Mouse (Mus musculus) gastrocnemius, postnatal 36 days (tissue): ENCODE results near the gene Folr1. TPM values are rescaled to one million over a fixed set of nuclear protein-coding genes. Genes with fewer than 3 reads are reported as not detected.
A peak's percentile ranks its signal among the peaks of the same experiment; 100 is the strongest.

Experiments used
- DNase-seq, 2 experiments: peaks; one replicate each; pipeline ENCODE4 v3.0.0; 2022
- intact Hi-C: fragments of 180-260 bp; cut with DNase I; formaldehyde crosslinking; loops from one replicate; pipeline ENCODE4 v1.15.1; 2025
- total RNA-seq, 2 experiments: library from RNA; stranded (reverse); gene quantifications; 2 replicates each; pipeline ENCODE4 v1.2.3; 2021

Gene Folr1
- total RNA-seq, 2 experiments from 2014 or later = 0.91 to 1.2 TPM

DNA sequence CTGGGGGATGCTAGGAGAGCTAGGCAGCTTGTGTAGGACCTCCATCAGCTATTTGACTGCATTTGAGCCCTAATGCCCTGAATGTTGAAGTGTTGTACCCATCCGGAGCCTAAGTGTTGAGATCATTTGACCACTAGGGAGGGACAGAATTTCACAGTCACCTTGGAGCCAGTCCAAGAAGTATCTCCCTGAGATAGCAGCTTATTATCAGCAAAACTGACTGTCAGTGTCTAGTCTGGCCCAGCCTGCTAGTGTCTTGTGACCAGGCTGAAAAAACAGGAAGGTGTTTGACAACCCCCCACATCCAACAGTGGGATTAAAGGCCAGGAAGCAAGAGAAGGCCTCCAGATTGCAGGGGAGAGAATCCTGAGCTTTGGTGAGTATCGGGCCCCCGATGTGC, 708 bp upstream of the Folr1 start:
- no peak for DNase-seq
- intact Hi-C loops = no loop called here

DNA sequence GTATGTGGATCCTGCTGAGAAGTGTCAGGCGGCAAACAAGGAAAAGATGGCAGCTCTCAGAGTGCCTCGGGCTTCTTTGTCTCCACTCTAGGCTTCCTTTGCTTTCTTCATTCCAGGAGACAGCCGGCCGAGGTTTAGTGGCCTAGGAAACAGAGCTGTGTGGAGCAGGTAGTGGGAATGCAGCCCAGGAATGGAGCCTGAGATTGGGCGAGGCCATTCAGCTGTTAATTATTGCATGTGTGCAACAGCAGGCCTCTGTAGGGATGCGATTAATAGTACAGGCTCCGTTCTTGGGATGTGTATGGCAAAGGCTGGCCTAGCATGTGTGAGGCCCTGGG, 1.5 kb downstream of the Folr1 start:
- no peak for DNase-seq
- intact Hi-C loops = no loop called here

DNA sequence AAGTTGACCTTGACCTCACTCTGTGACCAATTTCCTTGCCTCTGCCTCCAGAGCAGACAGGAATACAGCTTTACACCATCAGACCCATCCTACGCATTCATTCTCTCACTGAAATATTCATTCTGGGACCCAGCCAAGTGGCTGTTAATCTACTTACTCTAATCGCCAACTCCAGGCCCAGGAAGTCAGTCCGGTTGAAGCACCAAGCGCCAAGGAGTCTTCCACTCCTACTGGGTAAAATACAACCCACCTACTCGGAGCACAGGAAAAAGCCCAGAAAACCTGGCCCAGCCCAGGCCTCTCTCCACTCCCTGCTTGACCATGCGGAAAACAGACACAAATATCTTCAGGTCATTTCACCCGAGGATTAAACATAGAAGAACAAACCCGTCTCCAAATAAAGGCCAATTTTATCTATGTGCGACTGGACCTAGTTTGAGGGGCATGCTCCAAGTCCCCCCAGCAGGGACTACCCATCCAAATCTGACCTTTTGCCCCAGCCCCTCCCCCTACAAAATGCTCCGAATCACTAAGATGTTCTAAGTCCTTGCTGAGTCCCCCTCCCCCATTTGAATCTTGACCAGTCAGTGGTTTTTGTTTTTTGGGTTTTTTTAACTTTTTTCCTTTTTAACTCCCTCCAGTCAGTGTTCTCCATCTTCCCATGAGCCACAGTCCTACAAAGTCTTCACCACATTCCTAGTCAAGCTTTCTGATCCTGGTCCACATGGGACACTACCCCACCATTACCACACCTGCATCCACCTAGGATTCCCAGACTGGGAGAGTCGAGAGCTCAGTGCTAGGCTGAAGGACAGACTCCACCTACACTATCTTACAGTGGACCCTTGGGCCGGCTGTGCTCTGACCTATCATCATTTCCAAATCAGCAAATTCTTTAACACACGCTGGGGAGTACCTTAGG, 2.1 kb downstream of the Folr1 start:
- intact Hi-C loops = no loop called here
- DNase-seq = peak in 1 of 2 experiments; percentile 6

DNA sequence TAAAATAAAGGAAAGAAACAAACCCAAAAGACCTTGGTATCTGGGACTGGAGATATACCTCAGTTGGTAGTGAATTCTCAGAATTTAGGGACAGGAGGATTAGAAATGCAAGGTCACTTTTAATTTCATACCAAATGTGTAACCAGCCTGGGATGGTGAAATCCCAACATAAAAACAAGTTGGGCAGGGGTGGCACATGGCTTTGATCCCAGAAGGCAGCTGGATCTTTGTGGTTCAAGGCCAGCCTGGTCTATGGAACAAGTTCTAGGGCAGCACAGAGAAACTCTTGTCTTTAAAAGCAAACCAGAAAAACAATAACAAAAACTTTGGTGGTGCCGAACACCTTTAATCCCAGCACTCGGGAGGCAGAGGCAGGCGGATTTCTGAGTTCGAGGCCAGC, 3.1 kb downstream of the Folr1 start:
- DNase-seq = no peak
- intact Hi-C loops = no loop called here

DNA sequence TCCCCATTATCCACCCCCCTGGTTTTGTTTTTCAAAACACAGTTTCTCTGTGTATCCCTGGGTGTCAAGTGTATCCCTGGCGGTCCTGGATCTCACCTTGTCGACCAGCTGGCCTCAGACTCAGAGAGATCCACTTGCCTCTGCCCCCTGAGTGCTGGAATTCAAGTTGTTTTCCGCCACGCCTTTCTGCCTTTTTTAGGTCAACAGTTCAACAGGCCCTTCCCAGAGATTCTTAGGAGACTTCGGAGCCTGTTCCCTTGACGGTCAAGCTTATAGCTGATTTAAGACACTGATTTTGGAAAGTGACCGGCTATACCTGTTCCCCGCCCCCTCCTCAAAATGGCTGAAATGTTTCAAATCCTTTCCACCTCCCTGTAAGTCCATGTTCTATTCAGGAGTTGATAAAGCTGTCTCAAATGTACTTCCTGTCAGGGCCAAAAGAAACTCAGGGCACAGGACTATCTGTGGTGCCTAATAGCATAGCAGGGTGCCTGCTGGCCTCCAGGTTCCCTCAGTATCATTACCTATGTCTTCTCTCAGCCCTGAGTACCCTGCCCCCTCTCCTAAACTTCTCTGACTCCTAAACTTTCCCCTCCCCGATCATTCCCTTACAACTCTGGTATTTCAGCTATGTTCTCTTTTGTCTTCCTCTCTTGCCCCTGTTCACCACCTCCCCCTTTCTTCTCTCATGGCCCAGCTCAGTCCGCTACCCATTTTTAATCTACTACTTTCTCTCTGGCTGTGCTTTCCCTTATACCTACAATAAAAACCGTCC, 3.9 kb downstream of the Folr1 start:
- DNase-seq = no peak
- intact Hi-C loops = no loop called here

DNA sequence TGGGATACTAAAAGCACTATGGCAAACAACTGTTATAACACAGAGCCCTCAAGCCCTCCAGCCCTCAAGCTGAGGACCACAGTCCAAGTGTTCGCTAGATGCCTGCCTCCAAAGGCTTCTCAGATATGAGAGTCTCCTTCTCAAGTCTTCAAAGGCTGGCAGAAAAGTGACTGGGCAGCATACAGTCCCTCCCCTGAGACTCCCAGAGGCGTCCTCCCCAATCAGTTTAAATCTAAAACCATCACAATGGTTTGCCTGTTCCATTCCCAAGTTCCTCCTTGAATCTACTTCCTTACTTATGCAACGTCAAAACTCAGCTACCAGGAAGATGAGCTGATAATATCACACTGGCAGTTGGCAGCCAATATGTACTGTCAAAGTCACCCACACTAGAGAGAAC, 7.2 kb downstream of the Folr1 start, which contains the start of gene Anapc15:
Anapc15 (plus strand) TSS at position 301 of the 400 bp plus-strand sequence.
- no peak for DNase-seq

DNA sequence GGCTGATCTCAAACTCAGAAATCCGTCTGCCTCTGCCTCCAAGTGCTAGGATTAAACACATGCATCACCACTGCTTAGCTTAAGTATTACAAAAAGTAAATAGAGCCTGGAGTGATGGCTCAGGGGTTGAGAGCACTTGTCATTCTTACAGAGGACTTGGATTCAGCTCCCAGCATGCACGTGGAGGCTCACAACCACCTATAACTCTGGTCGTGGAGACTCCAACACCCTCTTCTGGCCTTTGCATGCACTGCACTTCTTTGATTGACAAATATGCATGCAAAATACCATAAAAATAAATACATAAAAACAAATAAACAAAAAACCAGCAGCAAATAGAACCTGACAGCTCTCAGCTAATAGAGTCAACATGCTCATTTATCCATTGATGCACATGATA, 8.3 kb downstream of the Folr1 start:
- no peak for DNase-seq
- intact Hi-C loops = no loop called here

More for the DNA sequence above, 7.2 kb downstream of the Folr1 start, which contains the start of gene Anapc15:
- intact Hi-C loops = no loop called here

DNA sequence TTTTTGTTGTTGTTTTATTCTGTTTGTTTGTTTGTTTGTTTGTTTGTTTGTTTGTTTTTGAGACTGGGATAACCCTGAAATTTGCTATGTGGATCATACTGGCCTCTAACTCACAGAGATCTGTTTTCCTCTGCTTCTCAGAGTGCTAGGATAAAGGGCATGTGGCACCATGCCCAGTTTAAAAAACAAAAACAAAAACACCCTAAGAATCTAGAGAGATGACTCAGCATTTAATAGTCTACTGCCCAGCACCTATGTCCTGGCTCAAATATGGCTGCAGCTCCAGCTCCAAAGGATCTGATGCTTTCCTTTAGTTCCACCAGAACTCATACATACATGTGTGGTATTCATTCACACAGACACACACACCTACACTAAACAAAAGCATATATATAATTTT, 9.6 kb downstream of the Folr1 start:
- intact Hi-C loops = no loop called here
- DNase-seq = no peak

DNA sequence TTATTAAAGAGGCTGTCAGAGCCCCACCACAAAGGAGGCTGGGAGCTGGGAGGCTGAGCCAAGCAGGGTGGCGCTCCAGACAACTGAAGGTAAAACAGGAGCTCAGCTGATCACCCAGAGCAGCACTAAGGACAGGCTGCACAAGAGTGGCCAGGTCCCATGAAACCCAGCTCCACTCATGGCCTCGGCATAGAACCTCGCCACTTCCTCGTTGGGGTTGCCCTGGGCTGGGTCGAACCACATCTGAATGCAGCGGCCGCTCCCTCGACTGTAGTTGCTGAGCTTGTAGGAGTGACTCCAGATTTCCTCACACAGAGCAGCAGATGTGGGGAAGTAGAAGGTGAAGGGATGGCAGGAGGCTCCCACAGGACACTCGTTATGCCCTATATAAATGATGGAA, 12.2 kb downstream of the Folr1 start:
- intact Hi-C loops = no loop called here
- no peak for DNase-seq

DNA sequence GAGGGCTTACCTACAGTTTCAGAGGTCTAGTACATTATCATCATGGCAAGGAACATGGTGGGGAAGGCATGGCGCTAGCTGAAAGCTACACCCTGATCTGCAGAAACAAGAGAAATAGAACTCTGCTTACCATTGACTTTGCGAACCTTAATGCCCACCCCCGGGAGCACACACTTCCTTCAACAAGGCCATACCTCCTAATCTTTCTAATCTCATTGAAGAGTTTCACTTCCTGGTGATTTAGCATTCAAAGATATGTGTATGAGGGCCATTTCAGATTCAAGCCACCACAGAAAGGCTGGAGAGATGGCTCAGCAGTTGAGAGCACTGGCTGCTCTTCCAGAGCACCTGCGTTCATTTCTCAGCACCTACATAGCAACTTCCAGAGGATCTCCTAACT, 13.5 kb downstream of the Folr1 start, which contains the start of gene Folr2:
Folr2 (minus strand) TSS at position 101 of the 400 bp plus-strand sequence.
- intact Hi-C loops = no loop called here
- no peak for DNase-seq

DNA sequence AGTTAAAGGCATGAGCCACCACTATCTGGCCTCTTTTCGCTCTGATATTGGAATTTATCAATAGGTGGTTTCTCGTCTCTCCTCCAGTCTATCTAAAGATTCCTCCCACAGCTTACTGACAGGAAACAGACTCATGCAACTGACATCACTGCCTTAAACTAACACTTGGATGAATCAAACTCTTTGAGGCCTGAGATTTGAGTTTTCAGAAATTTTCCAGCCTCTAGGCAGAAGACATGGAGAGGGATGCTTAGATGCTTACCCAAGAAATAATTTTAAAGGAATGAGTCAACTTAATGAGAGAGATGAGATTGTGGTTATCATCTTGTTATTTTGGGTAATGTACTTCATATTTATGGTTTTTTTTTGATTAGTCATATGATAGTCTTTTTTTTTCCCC, 16.8 kb downstream of the Folr1 start:
- intact Hi-C loops = no loop called here
- DNase-seq = no peak

DNA sequence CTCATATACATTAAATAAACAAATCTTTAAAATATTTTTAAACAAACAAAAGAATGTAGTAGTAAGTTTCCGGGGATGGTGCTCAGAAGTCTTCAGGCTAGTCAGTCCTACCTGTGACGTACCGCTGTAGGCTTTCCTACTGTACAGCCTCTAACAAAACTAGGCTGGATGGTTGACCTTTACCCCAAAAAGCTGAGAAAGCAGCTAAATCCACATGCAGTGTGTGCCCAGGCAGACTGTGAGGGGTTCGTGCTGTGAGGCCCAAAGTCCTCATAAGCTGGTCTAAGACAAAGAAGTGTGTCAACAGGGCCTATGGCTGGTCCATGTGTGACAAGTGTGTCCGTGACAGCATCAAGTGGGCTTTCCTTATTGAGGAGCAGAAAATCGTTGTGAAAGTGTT, 17.7 kb downstream of the Folr1 start:
- intact Hi-C loops = no loop called here
- no peak for DNase-seq

DNA sequence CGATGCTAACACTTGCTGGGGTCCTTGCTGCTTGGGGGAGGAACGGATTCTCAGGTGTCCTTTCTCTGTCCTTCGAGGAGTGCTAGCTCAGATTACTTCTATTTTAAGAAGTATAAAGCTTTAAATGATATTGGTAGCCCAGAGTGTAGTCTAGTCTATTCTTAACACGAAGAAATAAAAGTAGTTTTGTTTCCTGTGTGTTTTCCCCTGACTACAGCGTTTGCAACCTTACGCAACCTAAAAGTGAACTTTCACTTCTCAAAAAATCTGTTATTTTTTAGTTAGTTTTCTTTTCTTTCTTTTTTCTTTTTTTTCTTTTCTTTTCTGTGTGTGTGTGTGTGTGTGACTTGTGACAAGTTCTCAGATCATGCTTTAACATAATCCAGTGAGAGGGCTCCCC, 18.9 kb downstream of the Folr1 start:
- DNase-seq = no peak
- intact Hi-C loops = no loop called here

DNA sequence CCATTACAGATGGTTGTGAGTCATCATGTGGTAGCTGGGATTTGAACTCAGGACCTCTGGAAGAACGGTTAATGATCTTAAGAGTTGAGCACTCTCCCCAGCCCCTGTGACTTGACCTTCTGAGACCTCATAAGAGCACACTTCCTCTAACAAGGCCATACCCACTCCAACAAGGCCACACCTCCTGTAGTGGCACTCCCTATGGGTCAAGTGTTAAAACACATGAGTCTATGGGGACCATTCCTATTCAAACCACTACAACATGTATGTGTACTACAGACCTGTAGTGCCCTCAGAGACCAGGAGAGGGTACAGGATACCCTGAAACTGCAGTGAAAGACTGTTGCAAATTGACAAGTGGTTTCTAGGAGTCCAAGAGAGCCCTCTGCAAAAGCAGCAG, 22.7 kb downstream of the Folr1 start:
- DNase-seq = no peak
- intact Hi-C loops = loop anchor here (1.0 to 2.0 kb wide), 2 partner anchors 17 to 41 kb away; no protein-coding TSS in a partner anchor

DNA sequence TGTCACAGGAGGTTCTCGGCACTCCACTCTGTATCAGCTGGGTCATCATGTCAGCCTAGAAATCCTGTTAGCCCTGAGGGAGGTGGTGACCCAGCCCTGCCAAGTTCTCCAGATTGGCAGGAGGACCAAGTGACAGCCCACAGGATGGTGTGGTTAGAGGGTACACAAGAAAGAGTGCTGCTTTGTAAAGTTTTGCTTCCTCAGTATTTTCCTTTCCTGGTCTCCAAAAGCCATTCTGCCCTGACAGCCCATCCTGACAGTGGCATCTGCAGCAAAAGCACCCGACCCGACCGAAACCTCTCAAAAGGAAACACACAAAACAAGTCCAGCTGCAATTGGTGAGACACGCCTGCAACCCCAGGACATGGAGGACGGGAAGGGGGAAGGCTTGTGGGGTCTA, 26.4 kb downstream of the Folr1 start:
- intact Hi-C loops = no loop called here
- DNase-seq = no peak

DNA sequence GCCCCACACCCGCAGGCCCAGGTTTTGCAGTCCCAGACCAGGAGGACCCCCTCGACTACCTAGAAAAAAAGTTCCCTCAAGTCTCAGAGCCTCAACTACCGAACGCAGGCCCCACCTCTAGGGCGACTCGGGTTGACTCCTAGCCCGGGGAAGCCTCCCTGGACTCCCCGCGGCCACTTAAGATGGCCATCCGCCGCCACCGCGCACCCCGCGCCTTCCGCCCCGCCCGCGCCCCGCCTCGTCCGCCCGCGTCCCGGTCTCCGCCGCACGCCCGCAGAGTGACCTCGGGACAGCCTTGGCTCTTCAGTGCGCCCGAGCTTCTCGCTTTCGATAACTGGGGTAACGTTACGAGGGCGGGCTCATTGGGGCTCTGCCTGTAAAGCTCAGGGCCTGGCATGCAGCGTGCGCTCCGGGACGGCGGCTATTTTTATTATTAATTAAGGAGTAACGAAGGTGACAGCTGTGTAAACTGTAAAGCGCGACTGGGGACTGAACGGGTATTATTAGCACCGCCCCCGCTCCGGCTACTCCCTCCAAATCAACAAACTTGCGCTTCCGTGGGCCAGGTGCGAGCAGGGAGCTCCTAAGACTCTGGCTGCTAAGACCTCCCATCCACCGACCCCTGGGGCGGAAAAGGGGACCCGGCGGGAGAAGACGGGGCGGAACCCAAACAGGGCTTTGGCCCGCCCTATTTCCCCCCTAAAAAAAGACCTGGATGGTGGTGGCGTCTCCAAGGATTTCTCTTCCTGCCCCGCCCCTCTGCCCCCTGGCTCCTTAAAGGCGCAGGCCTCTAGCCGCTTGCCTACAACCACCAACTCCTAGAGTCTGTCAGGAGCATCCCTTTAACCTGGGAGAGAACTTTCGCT, 32.7 kb downstream of the Folr1 start, which contains the start of gene Inppl1:
Inppl1 (minus strand) TSS at position 624 of the 866 bp plus-strand sequence.
- peak; percentile 83 to 85 for DNase-seq
- intact Hi-C loops = loop anchor here (5.0 kb wide), 2 partner anchors 59 to 161 kb away; no protein-coding TSS in a partner anchor

DNA sequence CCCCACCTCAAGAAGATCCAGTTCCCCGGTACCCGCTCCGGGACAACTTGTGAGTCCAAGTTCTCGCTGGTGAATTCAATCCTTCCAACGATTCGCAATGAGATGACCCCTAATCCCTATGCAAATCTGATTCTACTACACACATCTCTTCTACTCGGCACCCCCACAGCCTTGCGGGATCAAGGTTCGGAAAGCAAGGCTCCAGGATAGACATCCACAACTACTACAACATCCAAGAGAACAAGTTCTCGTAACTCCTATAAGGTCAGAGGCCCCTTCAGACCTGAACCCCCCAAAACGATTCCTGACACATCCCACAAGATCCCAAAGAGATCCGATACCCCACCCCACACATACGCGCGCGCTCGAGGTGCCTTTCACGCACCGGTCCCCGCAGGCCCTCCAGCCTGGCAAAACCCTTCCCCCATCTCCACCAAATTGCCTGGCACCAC, 33.4 kb downstream of the Folr1 start:
- DNase-seq = no peak
- intact Hi-C loops = loop anchor here (5.0 kb wide), 2 partner anchors 60 to 160 kb away; no protein-coding TSS in a partner anchor

DNA sequence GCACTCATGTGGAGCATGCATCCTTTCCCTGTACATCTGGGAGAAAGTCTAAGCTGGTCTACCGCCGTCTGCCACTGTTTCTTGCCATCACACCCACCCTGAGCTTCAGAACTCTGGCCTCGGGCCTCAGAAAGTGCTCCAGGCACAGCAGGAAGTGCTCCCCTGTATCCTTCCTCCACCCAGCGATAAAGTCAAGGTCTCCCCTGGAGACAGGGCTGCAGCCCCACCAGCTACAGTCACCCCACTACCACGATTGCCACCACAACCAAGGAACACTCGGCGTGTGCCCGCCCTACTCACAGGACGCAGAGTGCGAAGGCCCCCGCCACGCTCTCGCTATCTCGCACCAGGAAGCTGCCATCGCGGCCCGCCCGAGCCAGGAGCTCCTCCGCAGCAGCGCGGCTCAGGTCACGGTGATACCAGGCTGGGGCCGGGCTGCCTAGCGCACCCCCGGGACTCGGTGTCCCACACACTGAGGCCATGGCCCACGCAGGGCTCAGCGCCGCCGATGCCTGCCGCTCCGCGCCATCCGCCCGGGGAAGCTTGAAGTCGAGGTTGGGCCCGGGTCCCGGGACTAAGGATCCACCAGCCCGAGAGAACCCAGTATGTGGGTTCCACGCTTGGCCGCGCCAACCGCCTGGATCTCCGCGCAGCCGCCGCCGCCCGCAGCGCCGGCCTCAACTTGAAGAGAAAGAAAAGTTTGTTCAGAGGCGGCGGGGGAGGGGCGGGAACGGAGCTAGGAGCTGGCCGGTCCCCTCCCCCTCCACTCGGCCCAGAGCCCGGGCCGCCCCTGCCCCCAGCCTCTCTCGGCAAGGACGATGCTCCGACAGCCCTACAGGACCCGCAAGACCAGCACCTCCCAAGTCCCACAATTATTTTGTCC, 34.1 kb downstream of the Folr1 start:
- peak; percentile 31 to 60 for DNase-seq
- intact Hi-C loops = loop anchor here (5.0 kb wide), 2 partner anchors 61 to 159 kb away; no protein-coding TSS in a partner anchor
